Mouse (Mus musculus) thymus, postnatal 0 days (tissue): ENCODE data around the gene Gm20388. TPM values are rescaled to one million over a fixed set of nuclear protein-coding genes. Genes with fewer than 3 reads are reported as not detected.

Experiments
- DNase-seq: peaks from one replicate; pipeline ENCODE4 v3.0.0-alpha.2; 2015; ENCODE audit warnings: low spot score
- polyA plus RNA-seq: library from polyadenylated mRNA; unstranded; fragments of >200 nt; fragmentation: Nextera tagmentation; extraction: Ambion mirVana; gene quantifications from 2 replicates; pipeline ENCODE4 v1.2.1, GENCODE M21; 2015

Gm20388 gene
- polyA plus RNA-seq, 1 experiment from 2014 or later: not detected

DNA sequence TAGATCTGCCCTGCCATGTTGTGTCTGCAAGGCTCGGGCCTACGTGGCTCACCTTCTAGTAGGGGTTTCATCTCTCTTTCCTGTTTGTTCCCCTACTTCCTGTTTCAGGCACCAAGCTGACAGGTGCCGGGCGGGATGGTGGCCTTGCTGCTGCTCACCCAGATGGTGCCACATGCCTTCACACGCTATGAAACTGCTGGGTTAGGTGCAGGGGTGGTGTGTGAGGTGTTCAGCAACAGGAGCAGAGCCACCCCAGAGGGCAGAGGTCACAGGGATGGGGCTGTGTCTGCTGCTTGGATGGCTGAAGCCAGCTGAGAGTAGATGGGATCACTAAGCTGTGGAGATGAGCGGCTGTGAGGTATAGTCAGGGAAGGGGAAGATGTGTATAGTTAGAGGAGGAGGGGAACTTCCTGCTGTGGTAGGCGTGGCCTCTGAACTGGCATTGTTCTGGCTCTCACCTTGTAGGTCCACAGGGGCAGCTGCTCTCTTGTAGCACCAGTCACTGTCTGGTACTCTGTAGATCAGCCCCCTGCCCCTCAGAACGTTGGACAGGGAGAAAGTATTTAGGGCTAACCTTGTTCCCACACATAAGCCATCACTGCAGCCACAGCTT lies 4363.1 kb downstream of the Gm20388 start:
- peak; percentile 89 for DNase-seq

DNA sequence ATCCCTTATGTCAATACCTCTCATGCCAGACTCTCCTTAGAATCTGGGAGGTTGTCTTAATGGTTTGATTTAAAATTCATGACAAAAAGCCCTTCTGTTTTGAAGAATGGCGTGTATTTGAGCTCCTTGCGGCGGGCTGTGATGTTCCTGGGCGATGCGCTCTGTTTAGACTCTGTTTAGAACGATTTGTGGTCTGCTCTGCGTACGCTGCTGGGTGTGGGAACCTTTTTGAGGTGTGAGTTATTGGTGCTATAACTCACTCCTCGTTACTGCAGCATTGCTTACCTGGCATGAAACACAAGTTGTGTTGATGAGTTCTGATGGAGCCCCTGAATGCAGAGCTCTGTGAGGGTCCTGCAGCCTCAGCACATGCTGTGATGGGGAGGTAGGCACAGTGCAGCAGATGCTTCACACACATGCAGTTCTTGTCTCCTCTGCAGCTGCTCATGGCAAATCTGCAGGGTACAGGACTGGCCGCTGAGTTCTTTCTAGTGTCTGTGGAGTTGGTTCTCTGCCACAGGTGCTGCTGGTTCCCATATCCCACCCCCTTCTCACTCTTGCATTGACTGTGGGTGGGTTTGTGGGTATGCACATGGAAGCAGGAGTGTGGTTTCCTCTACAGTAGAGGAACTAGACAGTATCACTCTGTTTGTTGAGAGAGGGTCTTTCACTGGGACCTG lies 4363.9 kb downstream of the Gm20388 start:
- peak; percentile 73 for DNase-seq

DNA sequence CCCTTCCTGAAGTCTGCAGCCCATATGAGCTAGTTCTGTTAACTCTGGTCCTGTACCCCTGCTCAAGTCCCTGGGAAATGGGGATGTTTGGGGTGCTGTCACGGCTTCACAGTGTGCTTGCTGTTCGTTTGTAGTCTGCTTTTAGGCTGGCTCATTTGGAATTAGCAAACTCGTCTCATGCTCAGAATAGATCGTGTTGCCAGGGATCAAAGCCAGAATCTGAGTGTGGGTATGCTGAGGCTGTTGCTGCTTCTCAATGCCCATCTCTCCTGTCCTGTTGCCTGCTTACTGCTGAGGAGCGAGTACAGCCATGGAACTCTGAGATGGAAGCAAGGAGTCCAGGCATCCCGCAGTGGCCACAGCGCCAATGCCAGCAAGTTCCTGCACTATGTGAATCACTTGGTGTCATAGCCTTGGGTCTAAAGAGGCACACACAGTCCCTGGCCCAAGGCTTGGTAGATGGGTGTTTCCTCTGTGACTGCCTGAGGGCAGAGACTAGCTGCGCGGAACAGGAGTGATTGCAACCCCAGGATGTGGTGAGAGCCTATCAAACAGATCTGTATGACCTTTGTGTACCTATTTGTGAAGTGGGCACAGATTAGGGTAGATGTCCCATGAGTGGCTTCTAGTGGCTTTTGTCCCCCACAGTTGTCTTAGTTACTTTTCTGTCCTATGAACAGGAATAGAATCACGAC lies 4364.9 kb downstream of the Gm20388 start:
- no peak for DNase-seq

DNA sequence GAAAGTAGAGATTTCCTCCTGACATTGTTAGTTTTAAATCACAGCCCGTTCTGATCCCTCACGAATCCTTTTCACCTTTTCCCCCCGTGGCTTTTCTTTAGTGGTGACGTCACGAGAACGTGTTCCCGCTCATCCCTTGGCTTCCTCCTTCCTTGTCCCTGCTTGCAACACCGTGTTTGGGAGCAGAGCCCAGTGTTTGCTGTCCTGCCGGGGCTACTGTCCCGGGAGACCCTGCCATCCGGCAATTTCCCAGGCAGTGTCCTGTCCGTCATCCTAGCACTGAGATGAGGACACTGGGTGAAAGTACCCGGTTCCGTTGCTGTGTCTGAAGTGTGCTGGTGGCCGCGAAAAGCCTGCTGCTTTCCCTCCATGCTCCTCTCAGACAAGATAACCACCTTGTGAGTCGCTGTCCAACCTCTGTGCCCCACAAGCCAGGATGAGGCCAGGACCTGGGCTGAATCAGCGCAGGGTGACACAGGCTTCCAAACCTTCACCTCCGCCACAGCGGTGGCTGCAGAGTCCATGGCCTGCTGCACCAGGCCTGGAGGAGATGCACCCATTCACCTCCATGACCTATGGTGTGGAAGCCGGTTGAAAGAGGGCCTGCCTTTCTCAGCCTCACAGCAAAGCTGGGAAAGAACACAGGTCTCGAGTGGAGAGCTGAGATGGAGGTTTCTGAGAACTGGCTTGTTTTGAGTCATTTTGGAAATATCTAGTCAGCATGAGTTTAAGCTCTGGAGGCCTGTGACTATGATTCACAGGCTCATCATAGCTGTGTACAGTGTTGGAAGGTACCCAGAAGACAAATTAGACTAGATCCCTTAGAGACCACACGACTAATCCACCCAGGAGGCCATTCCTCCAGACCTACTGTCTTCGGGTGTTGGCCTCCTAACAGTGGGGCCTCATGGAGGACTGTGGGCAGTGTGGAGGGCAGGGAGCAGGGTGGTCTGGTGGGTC lies 4367.6 kb downstream of the Gm20388 start:
- DNase-seq: no peak

DNA sequence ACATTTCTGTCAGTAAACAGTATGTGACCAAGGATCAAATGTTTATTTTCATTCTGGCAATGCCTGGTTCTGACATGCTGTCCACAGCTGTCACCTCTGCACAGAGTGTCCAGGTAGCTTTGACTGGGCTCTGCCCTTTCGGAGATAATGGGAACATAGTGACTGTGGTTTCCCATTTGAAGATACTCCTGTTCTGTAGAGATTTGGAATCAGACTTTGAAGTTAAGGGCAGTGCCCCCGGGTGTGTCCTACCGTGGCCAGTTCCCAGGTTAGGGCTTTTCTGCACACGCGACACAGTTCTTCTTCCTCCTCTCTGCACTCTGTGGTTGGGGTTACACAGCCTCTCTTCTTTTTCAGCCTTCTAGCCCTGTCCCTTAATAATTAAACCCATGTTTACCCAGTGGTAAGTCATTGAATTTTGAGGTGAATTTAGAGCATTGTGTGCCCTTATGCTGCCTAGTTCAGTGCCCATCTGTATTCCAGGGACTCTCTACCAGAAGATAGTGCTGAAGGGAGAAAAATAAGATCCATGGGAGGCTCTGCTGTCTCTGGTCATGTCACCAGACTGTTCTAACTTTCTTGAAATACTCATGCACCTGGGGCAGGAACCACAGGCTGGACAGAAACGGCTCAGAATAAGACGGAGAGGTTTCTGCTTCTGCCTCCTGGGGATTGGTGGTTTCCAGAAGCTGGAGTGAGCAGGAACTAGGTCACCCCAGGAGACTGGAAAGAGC lies 4368.5 kb downstream of the Gm20388 start:
- no peak for DNase-seq

DNA sequence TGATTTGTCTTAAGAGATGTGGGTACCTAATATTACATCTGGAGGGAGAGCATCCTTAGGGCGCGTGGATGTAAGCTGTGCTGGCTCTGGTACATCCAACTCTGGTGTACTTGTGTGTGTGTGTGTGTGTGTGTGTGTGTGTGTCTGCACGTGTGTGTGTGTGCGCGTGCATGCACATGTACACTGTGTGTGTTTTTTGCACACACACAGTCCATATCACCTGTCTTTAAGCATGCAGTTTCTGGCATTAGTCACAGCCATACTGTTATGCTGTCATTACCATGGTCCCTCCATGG lies 4369.0 kb downstream of the Gm20388 start:
- no peak for DNase-seq

DNA sequence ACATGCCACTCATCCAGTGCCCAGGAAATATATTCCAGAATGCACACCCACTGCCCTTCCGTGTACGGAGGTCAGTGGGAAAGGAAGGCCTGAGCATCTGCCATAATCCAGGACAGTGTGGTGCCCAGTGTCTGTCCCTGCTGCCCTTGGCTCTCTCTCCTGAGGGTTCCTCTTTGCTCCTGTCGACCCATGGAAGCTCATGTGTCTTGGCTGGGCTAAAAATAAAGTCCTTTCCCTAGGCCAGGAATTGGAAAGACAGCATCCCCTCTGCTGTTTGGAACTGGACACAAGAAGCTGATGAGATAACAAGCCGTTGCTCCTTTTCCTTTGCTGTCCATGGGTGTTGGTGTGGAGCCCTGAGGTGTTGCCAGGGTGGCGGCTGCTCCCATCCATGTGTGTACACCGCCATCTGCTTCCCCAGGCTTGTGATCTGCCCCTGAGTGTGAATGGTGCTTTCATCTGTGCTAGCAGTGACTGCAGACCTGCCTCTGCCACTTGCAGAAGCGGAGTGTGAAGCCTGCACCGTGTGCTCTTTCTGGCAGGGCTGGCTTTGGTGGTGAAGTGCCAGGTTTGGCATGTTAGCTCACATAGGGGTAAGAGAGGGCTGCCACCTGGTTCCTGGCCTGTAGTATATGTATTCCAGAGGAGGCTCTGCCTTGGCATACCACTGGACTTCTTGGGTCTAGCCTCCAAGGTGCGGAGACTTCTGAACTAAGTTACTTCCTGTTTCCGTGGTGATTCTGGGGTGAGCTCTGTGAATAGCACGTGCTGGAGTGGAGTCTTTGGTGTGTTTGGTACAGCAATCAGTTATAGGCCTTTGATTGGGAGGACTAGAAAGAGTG lies 4371.3 kb downstream of the Gm20388 start:
- DNase-seq: peak; percentile 61

DNA sequence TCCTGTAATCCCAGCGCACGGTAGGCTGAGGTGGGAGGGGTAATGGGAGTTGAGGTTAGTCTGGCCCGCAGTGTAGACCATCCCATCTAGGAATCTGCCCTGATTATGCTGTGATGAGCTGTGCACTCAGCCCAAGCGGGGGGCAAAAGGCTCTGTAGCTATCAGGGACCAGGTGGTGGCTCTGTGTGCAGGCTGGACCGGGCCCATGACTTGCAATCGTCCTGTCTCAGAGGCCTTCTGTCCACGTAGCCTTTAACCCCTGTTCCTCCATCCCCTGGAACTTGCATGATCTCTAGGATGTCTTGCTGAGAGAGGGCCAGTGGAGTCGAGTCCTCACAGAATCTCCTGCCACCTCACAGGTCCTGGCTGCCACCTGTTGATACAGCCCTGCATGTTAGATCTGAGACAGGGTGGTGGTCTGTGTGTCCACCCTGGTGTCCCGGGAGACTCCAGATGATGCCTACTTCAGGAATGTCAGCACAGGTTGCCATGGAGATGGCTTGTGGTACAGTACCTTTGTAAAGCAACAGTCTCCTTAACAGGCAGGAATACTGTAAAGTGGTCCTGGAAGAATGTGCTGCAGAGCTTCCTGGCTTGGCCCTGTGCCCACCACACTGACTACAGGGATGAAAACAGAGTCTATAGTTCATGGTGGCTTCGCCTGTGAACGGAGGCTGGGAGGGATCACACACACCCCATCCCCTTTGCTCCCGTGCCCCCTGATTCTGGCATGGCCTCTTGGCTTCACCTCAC lies 4372.4 kb downstream of the Gm20388 start:
- no peak for DNase-seq

DNA sequence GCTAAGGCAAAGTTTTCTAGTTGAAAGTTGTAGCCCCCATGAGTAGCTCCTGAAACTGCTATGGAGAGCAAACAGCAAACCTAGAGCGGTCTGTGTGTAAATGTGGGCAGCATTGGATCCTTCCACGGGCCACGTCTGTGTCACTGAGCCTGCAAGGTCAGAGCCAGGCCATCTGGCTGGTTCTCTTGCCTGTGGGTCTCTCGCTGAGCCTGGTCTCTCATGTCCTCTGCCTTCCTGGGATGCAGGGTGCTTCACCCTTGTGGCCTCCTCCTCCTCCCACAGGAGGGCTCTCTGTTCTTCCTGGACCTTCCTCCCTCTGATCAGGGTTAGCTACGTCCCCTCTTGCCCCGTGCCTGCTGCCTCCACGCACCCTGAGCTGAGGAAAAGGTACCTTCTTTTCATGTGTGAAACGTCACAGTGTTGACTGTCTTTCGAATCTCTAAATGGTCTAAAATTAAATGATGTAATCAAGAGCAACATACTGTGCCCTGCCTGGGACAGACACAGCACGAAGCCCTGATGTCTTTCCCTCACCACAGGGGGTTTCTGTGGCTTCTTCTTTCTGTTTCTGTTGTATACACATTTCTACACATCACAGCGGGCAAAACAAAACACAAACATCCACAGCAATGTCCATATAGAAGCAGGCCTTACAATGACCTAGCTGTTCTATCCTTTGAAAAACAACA lies 4373.1 kb downstream of the Gm20388 start:
- DNase-seq: no peak

DNA sequence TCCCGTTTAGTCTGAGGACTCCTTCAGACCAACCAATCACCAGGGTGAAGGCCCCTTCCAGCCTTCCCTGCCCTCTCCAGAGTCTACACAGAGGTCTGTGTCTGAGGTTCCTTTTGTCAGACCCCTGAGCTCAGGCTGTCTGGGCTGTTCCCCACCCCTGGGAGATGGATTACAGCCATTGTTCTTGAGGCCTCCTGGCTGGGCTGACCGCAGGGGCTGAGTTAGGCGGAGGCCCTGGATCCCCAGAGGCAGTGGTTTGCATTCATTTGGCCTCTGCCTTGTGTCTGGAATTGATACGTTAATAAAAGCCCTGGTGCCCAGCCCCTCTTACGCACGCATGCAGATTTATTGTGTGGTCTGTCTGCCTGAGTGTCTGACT lies 4373.7 kb downstream of the Gm20388 start:
- no peak for DNase-seq

DNA sequence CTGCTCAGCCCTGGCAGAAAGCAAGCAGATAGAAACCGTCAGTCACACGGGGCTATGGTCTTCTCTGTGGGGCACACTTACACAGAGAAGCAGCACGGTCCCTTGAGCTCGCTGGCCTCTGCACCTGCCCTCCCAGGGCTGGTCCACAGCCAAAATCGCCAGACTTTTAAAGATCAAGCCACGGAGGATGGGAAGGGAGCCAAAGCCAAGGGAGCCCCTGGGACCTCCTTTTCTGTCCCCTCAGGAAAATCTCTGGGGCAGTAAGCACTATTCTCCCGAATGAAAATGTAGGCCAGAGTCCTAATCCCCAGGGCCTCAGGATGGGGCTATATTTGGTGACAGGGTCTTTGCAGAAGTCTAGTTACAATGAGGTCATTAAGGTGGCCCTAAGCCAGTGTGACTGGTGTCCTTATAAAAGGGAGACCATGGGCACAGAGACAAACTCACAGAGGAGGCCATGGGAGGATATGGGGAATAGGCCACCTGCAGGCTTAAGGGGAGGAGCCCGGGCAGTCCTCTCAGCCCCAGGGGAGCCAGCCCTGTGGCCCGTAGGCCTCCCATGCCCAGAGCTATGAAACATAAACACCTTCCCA lies 4374.4 kb downstream of the Gm20388 start:
- no peak for DNase-seq

DNA sequence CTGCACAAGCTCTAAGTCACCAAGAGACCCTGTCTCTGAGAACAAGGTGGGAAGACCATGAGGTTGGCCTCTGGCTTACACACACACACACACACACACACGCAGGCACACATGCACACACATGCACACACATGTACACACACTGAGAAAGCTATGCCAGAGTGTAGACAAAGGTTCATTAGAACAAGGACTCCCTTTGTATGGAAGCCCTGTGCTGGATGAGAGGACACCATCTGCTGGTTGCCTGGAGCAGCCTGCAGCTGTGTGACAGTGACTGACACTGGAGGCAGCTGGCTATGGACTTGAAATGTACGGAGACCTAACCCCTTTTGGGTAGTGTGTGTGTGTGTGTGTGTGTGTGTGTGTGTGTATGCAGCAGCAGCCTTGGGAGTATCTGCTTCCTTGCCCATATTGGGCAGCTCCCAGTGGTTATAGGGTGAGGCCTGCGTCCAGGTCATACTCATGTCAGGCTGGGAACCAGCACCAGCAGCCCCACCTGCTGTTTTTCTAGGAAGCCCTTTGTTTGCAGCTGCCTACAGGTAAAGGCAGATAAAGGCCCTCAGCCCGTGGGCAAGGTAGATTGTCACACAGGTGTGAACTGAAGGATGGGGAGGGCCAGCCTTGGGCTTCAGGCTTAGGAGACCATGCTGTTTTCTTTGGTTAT lies 4376.0 kb downstream of the Gm20388 start:
- DNase-seq: peak; percentile 75

DNA sequence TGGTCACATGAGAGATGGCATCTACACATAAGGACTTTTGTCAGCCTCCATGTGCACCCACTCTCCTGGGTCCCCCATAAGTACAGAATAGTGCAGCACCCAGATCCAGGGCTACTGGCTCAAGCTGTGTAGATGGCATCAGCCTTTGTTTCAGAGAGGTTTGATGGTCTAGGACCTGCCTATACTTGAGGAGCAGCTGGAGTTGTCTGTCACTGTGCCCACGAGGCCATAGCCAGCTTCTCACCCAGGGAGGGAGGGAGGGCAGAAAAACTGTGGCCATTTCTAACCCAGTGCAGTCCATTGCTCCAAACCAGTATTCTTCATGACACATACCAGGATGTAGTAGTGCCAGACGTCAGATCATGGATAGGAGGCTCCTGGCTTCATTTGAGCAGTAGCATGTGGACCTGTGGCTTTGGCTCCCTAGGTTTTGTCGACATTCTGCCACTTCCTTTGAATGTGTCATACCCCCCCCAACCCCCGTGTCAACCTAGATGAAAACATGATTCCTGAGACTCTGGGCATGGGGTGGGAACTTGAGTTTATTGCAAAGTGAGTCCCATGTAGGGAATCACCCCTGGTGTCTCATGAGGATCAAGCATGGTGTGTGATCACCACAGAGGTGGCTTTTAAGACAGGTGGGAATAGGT lies 4377.7 kb downstream of the Gm20388 start:
- no peak for DNase-seq

DNA sequence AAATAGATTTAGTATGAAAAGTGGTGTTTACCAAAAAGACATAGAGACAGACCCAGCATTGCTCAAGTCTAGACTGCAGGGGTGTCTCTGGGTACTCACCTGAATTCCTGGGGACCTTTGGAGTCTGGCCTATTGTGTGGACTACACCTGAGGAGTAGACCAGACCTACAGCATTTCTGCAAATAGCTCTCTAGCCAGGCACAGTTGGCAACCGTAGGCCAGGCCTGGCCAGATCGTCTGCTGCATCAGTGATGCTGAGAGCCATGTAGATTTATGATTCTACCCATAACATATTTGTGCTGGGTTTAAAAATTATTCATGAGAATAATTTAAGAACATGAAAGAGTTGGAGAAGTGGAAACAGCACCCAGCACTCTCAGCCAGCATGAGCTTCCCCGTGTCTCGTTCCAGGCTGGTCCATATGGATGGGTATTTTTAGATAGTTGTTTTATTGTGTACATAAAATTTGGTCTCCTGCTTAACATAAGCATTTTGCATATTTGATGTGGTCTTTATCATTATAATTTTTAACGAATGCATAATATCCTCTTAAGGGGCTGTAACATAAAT lies 4378.9 kb downstream of the Gm20388 start:
- DNase-seq: no peak

DNA sequence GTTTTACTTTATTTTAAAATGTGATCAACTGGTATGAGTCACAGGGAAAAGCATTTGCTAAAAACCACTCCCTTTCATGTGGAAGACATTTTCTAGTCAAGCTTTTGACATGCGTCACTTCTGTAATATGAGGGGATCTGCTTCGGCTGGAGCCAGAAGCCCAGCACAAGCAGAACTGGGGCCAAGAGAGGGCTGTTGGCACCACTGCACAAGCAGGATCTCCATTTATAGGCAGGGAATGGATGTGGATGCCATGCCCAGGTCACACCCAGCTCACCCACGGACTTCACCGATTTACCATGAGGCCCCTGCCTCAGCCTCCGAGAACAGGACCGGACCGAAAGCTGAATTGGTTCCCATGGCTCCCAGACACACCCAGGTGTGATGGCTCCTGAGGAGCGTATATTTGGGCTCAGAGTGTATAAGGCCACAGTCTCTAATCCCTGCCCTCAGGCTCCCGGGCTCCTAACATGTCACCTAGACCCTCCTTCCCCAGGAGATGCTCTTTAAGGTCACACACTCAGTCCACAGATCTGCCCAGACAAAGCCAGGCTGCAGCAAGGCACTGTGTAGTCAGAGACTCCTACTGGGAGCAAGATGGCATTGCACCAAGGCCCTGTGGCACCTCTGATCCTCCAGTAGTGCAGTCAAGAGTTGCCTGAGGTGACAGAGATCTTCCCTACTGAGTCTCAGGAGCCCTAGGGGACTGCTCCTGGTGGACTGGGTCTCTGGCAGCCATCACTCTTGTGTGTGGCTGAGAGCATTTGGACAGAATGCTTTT lies 4380.5 kb downstream of the Gm20388 start:
- DNase-seq: peak; percentile 56

DNA sequence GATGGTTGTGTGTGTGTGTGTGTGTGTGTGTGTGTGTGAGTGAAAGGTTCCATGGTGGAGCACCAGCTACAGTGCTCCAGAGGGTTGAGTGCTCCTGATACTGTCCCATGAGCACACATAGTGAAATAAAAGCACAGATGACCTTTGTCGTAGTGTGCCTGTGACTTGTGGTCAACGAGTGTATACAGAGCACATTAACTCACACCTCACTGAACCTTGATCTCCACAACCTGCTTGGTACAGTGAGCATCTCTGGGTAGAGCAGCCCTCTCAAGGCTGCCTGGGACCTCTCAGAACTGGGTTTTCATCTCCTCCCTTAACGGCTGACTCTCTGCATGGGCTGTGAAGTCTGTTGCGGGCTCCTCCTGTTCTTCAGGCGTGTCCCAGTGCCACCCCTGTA lies 4381.1 kb downstream of the Gm20388 start:
- no peak for DNase-seq
